Mouse (Mus musculus): ENCODE results near the gene Scfd2.

GRCm38 (mm10) chr5:74277712-74278111, 253.8 kb downstream of the Scfd2 start:
- TF ChIP-seq POLR2A (IDR thresholded peaks at IDR 0.05; ENCODE audit: borderline replicate concordance, control insufficient read depth, low read depth, low read length), result no peak
- peak; percentile 91 for TF ChIP-seq CTCF (IDR thresholded peaks at IDR 0.05; ENCODE audit: control insufficient read depth, insufficient read depth, low read length)

Measured in bone marrow, adult 2 months (tissue).